Mouse (Mus musculus) left cerebral cortex, adult 2 months (tissue): ENCODE measurements at regions not wholly inside any gene's neighbourhood (a gene's known extent, or its start where the extent isn't known, plus 50 kb on each side); places are given as distances from the start of the nearest gene placed in this dataset.

Experiments
- DNase-seq, 2 experiments: peaks; one replicate each; pipeline ENCODE4 v3.0.0; 2021 to 2022; ENCODE audit warnings: low spot score in 2 of 2, mixed read lengths in 1 of 2; ENCODE audit errors: extremely low spot score in 1 of 2
- H3K27ac ChIP-seq: fragments of 200-600 bp; 2 replicates; pipeline ENCODE4 v1.8.1; 2022
- H3K4me3 ChIP-seq: fragments of 200-600 bp; 2 replicates; pipeline ENCODE4 v1.8.1; 2022
- CTCF ChIP-seq: fragments of 200-600 bp; IDR thresholded peaks from 2 replicates; pipeline ENCODE4 v1.8.1; 2022; ENCODE audit warnings: antibody characterized with exemption, mild to moderate bottlenecking, moderate library complexity
- intact Hi-C: fragments of 180-260 bp; cut with DNase I; formaldehyde crosslinking; loops from one replicate; pipeline ENCODE4 v1.15.1; 2025

- Histone ChIP-seq H3K27ac (peak overlapping the region; percentile 36; the same call in 1 of the 2 replicates), H3K4me3 (no peak overlapping the region)
- no peak for DNase-seq
- no peak for TF ChIP-seq CTCF
- intact Hi-C loops = no loop called here
Measured at GRCm38 (mm10) chr11:90775752-90776151, 87.6 kb upstream of the Tom1l1 start.

GRCm38 (mm10) chr11:90755981-90756380, 67.8 kb upstream of the Tom1l1 start:
- TF ChIP-seq CTCF = no peak
- H3K4me3 ChIP-seq = no peak overlapping the region
- intact Hi-C loops = no loop called here
- H3K27ac ChIP-seq = peak overlapping the region; percentile 66
- no peak for DNase-seq

- no peak for TF ChIP-seq CTCF
- DNase-seq = no peak
- Histone ChIP-seq H3K4me3 (no peak overlapping the region), H3K27ac (no peak overlapping the region)
- intact Hi-C loops = no loop called here
Measured at GRCm38 (mm10) chr11:90748448-90748847, 60.3 kb upstream of the Tom1l1 start.

- intact Hi-C loops = no loop called here
- no peak for TF ChIP-seq CTCF
- Histone ChIP-seq H3K27ac (no peak overlapping the region), H3K4me3 (no peak overlapping the region)
- no peak for DNase-seq
Measured at GRCm38 (mm10) chr11:90741952-90742617, 53.9 kb upstream of the Tom1l1 start.

GRCm38 (mm10) chr11:90739501-90739900, 51.3 kb upstream of the Tom1l1 start:
- DNase-seq = no peak
- intact Hi-C loops = no loop called here
- H3K27ac ChIP-seq = no peak overlapping the region
- no peak for TF ChIP-seq CTCF
- H3K4me3 ChIP-seq = no peak overlapping the region

GRCm38 (mm10) chr11:90738741-90739140, 50.6 kb upstream of the Tom1l1 start:
- Histone ChIP-seq H3K4me3 (no peak overlapping the region), H3K27ac (no peak overlapping the region)
- intact Hi-C loops = no loop called here
- TF ChIP-seq CTCF = no peak
- no peak for DNase-seq
